Mouse (Mus musculus) left cerebral cortex, adult 8-10 months (tissue): ENCODE results near the gene Fndc1. TPM values are rescaled to one million over a fixed set of nuclear protein-coding genes. Genes with fewer than 3 reads are reported as not detected.

Source experiments
- DNase-seq, 2 experiments: peaks; one replicate each; pipeline ENCODE4 v3.0.0; 2022; ENCODE audit warnings: low spot score in 2 of 2
- total RNA-seq, 4 experiments: library from RNA; stranded (reverse); gene quantifications; 2 replicates each; pipeline ENCODE4 v1.2.4; 2022

Fndc1 gene
- total RNA-seq = 1 to 10 TPM; 3.9 to 6.2 (median 4.9) TPM

DNA sequence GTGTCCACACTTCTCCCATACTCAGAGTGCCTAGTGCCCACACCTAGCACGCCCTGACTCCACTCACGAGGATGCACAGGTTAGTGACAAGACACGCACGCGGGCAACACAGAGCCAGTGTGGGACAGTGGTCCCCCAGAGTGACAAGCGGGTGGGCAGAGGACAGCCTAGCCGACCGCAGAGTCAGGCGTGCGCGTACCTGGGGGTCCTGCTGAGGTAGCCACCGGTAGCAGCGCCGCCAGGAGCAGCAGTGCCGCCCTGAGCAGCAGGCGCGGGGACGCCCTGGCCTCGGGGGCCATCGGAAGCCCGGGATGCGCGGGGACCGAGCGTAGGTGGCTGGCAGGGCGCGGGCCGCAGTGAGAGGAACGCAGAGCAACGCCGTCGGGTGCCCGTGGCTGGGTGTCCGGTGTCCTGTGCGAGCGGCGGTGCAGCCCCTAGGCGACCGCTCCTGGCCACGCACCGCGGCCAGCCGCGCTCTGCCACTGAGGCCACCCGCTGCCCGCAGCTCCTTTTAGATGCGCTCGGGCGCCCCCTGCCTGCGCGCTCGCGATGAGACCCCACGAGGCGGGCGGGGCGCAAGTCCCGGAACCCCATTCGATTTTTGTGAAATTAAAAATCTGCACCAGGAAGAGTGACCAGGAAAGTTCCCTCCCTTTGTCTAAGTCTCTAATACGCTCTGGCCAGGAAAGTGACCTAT lies at the start of gene Fndc1:
Gene Fndc1 (minus strand): TSS at position 484 of the 697 bp plus-strand sequence.
- DNase-seq = peak in 1 of 2 experiments; percentile 40

DNA sequence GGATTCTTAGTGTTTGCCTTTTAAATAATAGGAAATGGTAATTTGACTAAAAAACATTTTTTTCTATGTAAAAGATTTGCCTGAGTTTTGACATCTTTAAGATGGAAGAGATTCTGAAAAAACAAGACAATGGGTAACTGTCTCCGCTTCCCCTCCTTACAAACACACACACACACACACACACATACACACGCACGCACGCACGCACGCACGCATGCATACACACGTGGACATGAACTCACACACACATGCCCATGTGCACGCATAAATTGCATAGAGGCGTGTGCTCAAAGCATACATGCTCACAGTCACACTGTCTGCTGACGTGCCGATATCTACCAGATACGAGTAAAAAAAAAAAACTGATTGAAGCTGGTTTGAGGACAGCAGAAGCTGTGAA lies 49.4 kb upstream of the Fndc1 start:
- no peak for DNase-seq

DNA sequence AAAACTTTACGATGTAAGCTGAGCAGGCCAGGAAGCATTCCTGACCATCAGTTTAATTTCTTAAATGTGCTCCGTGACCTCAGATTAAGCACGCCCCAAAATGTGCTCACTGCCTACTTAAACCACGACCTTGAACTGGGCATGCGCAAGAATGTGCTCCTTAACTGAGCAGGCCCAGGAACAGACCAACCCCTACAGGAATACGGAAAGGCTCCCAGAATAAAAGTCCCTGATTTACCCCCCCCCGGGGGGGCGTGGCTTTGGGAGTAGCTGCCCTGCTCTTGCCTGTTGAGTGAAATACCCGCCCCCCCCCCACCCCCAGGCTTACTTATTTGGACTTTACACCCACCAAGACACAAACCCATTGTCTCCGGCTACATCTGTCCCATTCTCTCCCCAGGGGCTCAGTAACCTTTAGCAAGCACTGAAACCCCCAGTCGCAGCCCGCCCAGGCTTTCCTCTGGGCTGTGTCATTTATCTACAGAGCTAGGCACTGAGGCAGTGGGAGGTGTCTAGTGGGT lies 48.9 kb upstream of the Fndc1 start:
- DNase-seq = no peak

DNA sequence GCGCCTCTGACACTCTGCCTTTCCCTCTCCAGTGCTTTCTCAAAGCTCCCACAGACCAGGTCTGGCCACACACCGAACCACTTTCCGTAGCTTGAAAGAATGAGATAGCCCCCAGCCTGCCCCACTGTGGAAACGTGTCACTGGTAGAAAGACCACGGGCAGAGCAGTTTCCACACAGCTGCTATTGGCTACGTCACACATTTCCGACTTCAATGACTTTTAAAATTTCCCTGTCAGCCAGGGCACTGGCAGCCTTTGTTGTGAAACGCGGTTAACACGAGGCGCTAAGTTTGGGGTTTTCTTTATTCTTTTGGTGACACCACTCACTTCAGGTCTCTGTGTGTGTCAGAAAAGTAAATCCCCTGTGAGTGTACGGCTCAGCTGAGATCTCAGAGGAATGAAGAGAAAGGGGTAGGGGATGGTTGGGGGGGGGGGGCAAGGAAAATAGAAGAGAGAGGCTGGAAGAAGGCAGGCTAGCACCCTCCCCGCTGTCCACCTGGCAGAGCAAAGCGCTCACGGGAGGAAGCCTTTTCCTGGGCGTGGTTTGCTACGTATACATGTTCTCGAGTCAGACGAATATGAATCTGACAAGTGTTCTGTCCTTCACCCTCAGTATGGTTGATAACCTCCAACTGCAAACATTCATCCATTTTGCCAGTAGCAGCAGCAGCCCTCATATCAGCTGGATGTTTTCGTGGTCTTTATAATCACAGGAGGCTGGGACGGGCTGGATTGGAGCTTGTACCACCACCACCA lies 47.9 kb upstream of the Fndc1 start:
- DNase-seq = no peak

DNA sequence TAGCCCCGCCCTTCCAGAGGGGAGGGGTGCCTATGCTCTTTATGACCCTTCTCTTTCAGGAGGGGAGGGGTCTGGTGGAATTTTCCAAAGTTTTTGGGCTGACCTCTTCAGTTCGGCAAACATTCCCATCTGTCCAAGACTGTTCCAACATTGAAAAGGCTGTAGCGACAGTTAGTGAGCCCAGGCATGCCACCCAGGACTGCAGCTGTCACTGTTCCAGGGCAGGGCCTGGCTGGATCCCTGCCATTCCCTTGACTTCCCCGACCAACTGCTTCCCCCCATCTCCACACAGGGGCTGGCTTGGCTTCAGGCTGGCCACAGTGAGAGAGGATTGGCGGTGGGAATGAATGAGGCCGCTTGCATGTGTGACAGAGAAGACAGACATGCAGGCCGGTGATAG lies 46.3 kb upstream of the Fndc1 start:
- DNase-seq = no peak

DNA sequence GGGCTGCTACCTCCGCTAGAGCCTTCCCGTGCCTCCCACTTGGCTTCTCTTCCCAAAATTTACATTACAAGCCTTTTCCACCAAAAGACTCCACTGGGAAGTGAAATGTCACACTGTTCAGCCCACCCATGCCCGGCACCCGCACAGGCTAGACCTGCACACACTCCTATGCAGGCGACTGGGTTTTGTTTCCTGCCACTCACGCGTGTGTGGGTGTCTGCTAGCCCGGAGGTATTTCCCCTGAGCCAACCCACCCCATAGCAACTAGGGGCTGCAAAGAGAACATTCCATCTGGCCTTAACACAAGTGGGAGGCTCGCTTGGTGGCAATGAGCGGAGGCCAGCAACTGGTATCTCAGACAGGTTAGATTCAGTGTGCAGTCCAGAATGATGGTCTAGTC lies 44.7 kb upstream of the Fndc1 start:
- DNase-seq = peak in 1 of 2 experiments; percentile 31

DNA sequence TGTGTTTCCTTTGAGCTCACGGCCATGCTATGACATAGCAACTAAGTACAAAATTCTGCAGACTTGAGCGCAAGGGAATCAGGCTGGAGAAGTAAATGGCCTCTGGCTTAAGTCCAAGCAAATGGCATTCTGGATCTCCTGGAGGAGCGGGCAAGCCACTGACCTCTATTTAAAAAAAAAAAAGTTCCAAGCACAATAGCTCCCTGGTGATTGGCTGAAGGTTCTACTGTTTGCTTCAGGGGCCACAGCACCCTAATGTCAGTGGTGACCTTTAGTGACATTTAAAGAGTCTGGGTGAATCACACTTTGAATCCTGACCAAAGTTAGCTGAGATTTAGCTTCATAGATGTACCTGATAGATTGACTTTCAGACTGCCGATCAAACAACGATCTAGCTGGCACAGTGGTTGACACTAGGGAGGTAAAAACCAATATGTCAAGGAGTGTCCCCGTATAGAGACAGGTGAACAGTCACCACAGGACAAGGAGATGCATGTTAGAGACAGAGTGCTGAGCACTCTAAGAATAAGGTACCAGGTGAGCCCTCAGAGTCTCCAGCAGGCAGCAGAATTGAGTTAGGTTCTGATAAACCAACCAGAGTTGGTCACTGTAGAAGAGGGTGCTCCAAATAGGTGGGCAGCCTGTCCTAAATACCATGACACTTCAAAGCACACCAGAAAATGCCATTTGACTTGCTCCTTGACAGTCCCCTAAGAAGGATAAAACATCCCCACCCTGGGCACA lies 43.9 kb upstream of the Fndc1 start:
- no peak for DNase-seq

DNA sequence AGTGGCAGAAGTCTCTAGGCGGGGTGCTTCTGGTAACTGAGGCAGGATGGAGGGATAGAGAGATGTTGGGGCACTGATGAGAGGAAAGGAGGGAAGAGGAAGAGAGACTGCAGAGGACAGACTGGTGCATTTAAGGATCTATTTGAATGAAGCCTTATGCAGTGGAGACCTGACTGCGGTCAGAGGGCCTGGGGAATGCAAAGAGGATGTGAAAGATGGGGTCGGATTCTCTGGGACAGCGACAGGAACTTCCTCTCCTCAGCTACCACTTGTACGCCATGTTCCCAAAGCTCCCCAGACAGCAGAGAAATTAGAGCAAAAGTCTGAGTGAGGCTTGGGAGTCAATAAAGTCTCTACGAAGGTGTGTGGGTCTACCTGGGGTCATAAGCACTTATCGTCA lies 42.0 kb upstream of the Fndc1 start:
- DNase-seq = no peak

DNA sequence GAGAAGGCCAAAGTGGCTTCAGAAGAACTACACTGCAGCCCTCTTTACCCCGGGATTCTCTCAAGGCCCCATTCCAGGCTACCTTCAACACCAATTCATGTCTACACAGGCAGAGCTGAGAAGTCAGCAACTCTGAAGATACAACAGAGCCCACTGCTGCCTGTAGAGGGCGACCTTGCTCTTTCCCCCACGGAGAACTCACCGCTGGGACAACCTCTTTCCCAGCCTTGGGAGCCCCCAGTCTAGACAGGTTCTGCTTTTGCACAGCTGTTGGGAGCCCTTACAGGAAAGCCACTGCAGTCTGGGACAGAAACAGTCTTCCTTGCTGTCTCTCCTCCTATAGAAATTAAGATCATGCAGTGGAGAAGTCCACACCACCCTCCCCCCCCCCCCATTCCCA lies 41.5 kb upstream of the Fndc1 start:
- peak; percentile 23 to 57 for DNase-seq

DNA sequence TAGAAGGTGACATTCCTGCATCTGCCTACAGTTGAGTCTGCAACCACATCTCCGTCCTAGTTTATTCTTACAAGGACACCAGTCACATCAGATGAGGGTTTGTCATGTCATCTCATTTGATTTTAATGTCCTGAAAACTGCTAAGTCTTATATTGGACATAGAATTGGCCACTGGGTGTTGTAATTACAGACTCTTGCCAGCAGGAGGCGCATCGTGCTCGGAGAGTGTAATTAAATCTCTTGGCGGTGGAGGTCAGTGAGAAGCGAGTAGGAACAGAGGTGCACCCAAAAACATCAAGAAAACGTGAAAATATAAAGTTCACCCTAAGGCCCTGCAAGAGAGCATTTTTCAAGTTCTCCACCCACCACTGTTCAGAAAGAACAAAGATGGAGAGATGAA lies 37.6 kb upstream of the Fndc1 start:
- no peak for DNase-seq

DNA sequence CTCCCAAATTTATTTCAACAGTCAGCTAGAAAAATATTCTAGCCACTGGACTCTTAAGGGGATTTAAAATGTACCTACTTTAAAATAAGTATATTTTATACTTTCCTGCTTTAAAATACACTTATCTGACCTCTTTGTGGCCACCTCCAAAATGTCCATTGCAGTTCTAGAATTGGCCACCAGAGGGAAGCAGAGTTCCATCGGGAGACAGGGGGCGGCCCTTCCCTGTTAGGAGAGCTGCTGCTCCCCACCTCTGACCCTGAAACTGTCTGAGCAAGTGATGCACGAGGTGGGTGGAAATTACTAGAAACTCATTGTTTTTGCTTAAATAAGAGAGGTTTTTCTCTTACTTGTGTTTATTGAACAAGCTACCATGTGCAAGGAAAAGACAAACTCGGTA lies 36.6 kb upstream of the Fndc1 start:
- DNase-seq = peak in 1 of 2 experiments; percentile 63

DNA sequence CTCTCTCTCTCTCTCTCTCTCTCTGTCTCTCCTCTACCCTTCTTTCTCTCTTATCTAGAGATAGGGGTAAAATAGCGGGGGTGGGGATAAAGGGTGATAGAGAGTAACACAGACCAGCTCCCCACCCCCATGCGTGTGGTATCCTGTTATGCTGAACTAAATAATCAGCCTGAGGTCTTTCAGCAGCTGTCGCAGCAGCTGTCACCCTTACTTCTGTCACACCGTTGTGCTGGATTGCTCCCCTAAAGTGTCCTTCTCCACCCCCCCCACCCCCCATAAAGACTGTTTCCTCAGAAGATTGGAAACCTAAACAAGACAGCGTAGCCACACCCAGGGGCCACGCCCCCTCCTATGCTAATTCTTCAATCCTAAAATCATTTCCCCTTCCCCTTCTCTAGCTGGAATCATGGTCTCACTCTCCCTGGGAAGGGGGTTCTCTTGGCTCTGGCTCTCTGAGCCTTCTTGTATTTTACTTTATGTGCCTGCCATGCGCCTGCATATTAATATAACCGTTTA lies 33.8 kb upstream of the Fndc1 start:
- no peak for DNase-seq

DNA sequence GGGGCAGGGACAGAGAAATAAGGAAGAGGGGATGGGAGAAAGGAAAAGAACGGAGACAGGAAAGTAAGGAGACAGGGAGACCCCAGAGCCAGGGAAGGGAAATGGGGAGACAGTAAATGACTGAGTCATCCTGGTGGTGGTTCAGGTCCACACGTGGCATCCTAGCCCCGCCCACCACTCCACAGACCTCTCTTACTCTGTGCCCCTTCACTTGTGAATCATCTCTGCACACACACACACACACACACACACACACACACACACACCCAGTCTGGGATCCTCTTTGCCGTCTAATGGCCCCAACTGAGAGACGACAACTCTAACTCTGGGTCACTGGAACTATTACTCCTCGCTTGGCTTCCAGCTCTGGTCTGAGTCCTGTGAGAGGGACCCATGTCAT lies 30.6 kb upstream of the Fndc1 start:
- no peak for DNase-seq

DNA sequence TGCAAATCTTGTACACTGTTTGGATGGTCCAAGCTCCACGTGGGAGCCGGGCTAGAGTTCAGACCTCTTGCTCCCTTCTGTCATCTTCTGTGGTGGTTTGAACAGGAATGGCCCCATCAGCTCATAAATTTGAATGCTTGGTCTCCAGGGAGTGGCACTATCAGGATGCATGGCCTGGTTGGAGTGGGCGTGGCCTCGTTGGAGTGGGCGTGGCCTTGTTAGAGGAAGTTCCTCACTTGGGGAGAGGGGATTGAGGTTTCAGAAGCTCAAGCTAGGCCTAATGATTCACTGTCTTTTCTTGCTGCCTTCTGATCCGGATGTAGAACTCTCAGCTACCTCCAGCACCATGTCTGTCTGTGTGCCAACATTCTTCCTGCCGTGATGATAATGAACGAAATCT lies 28.7 kb upstream of the Fndc1 start:
- DNase-seq = no peak

DNA sequence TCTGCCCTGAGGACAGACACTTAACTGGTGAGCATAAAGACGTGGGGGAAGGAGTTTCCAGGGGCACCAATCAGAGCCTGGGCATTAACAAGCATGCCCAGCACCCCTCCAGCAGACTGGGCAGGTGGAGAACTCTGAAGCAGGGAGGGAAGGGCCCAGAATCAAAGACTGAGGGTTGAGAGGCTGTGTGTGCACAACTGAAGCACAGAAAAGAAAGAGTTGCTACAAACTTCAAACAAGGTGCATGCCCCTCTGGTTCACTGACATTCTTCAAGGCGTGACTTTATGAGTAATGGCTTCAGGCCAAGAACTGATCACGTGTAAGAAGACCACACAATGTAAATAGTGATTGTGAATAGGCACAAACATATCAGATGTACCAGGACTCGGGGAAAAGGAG lies 24.9 kb upstream of the Fndc1 start:
- DNase-seq = no peak

DNA sequence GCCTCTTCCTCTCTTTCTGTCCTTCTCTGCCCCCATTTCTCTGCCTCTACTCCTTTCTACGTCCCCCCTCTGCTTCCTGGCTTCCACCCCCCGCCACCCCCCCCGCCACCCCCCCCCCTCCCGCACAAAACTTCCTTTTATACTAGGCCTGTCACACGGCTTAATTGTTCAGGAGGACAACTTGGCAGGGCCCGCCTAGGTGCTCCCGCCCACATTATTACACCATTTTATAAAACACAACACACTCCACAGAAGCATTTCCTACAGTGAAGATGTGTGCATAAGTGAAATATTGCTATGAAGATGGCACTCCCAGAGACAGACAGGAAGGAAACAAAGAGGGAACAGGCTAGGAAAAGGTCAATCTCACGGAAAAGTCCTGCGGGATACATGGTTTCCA lies 24.4 kb upstream of the Fndc1 start:
- no peak for DNase-seq

DNA sequence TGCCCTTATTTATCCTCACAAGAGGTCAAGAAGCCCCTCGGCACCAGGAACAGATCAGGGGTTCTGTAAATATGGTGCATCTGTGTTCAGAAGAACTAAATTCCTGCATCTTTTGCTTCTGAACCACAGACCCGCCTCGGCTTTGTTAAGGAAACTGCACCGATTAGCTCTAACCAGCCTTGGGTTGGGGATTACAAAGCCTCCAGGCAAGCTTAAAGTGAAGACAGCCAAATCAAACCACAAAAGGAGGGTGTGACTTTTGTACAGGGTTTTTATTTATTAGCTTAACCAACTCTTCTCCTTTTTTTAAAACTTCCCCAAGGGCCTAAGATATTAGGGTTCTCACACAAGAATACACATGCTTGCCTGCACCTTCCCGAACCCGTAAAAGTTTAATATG lies 23.1 kb upstream of the Fndc1 start:
- no peak for DNase-seq

DNA sequence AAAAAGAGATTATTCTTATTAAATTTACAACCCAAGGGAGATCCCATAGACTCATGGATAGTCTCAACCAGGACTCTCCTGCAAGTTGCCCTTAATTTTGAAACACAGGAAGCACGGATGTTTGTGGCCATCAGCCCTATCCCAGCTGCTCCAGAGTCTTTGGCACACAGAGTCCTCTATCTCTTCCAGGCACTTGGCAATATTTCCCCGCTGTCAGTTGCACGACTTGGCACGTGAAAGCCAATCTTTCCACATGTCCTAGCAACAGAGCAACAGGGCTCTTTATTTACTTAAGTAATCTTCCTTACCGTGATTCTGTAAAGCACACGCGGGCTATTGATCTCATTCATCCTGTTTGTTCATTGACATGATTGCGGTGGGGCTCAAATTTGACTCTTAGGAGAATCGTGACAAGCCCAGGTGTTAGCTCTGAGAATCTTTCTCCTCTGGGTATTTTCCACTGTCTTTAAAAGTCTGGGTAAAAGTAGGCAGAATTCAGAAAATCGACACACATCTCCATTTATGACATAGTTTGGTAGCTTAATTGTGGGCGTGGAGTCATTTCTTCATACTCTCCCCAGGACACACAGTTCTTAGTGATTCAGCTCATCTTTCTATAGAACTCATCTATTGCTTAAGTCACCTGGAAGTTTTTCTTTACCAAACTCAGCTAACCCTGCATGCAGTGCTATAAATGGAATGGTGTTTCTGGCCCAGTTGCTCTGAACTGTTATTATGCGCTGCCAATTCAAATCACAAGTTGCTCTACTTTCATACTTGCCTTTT lies 13.6 kb upstream of the Fndc1 start:
- DNase-seq = no peak

DNA sequence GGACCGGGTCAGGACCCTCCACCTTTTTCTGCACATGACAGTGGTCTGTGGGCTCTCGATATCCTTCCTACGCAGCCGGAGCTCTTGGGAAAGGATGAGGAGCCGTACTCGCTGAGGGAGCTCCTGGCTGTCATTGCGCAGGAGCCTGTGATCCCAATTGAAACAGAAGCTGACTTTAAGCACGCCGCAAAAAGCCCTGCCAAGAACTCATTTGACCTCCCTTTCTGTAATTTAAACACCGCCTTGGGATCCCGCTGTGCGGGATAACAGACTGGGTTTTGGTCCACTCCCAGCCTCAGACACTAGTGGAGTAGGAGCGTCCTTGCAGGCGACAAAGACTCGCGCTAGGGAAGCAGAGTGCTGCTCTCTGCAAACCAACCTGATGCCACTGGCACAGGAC lies 484 bp upstream of the Fndc1 start:
- DNase-seq = no peak

DNA sequence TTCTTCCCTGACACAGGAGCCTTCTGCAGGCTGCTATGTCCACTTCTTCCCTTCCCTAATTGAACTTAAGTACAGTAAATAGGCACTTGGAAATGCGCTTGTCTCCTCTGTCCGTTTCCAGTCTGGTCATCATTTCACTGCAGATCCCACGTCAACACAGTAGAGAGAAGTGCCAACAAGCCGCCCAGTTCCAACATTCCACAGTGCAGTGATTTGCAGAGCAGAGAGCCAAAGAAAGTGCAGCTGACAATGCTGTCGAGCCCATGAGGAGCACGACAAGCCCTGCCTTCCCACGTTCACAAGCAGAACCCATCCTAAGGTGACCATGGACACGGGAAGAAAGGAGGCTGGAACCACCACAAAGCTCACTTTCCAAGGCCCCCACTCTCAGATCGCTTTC lies 1.7 kb downstream of the Fndc1 start:
- DNase-seq = no peak

DNA sequence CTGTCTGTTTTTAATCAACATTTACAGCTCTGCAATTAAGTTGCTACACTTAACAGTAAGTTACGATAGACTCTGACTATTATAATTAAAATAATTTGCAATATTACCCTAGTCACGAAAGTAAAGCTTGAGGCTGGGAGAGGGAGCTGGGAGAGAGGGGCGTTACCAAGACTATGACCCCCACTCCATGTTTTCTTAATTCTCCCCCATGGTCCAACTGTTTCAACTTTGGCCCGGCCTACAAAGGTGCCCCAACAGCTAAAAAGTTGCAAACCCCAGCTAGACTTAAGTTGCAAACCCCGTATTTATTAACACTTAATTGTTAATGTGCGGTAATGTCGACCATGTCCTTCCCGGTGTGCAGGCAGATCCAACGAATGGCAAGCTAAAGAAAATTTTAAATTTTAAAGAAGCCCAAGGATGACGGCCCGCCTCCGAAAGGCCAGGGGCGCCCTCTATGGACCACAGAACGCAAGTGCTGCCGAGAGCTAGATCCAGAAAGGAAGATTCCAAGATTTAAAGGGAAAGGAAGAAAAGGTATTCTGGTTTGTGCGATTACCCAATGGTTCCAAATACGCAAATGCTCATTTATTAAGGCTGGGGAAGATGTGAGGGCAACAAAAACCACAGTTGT lies 5.4 kb downstream of the Fndc1 start:
- peak in 1 of 2 experiments; percentile 30 for DNase-seq
